Mouse (Mus musculus): ENCODE measurements at regions not wholly inside any gene's neighbourhood (a gene's known extent, or its start where the extent isn't known, plus 50 kb on each side); places are given as distances from the start of the nearest gene placed in this dataset.

GRCm38 (mm10) chr13:107599094-107599644, 445.1 kb upstream of the Smim15 start:
- no peak for TF ChIP-seq CTCF (IDR thresholded peaks at IDR 0.05; ENCODE audit: borderline replicate concordance, extremely low read depth, insufficient read depth, insufficient read length)
- no peak for TF ChIP-seq POLR2A (IDR thresholded peaks at IDR 0.05; ENCODE audit: borderline replicate concordance, extremely low read depth, insufficient read depth, insufficient read length, poor library complexity, severe bottlenecking)

Measured in brain, embryonic 14.5 days (tissue).